In the genomic region with DNA sequence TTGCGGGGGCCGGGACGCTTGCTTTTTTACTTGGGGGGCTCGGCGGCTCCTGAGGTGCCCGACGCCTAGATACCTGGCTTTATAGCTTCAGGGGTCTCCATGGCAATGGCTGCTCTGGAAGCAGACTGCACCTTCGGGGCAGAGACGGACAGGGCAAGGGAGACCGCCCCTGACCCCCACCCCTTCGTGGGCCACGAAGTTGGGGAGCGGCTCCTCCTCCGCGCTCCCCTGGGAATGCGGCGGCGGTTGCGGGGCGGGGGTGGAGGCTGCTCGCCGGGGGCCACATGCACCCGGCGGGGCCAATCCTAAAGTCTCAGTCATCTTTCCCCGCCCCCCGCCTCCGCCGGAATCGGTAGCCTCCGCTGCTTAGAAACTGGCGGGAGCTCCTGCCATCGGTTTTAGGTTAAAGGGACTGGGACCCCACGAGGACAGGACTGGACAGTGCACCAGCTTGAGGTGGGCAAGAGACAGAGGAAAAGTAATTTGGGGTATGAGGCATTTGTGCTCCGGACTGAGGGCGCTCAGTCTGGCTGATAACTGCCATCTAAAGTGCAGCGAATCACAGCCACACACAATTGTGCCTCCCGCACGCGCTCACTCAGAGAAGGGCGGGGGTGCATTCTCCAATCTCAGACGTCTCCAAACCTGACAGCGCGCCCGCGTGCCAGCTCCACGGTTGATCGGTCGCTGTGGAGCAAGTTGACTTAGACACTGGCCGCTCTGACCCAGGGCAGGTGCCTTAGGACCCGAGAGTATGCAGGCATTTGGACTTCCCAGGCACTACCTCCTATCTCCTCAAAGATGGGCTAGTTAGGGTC, we compare ENCODE assay signal across 8 mouse cellular contexts. TPM values are rescaled to one million over a fixed set of nuclear protein-coding genes. Genes with fewer than 3 reads are reported as not detected.
DNase-seq lines count a peak whose midpoint lies in the region; ATAC-seq and TF ChIP-seq lines count a peak whose summit lies in the region.

A gene (minus strand): TSS at position 51 of the 818 bp plus-strand sequence.

- peaks cover 49% of the 10 kb centered on the region for H3K27me3 ChIP-seq in heart, postnatal 0 days (ENCODE audit: control insufficient read depth, insufficient read depth, low read length)
- peaks cover 93% of the 10 kb centered on the region for H3K27me3 ChIP-seq in limb, embryonic 14.5 days (ENCODE audit: control insufficient read depth, insufficient read depth, low read length)

- H3K9ac ChIP-seq in heart, postnatal 0 days (replicated peaks; ENCODE audit: low read depth, low read length): peak within 1 kb of the TSS; percentile 69
- H3K9ac ChIP-seq in limb, embryonic 14.5 days (ENCODE audit: low read depth, low read length, severe bottlenecking): peak within 1 kb of the TSS; percentile 21; the same call in 1 of the 2 replicates

- H3K4me2 ChIP-seq in heart, postnatal 0 days (ENCODE audit: low read depth, low read length): peak within 1 kb of the TSS; percentile 86
- H3K4me2 ChIP-seq in limb, embryonic 14.5 days (replicated peaks; ENCODE audit: low read depth, low read length, severe bottlenecking): peak within 1 kb of the TSS; percentile 66

- no peak for TF ChIP-seq CTCF in heart, postnatal 0 days (IDR thresholded peaks at IDR 0.05; ENCODE audit: low read depth)

- TF ChIP-seq POLR2A in limb, embryonic 14.5 days (IDR thresholded peaks at IDR 0.05; ENCODE audit: borderline replicate concordance, extremely low read depth, insufficient read depth, insufficient read length): no peak

- TF ChIP-seq EP300 in heart, postnatal 0 days (IDR thresholded peaks at IDR 0.05; ENCODE audit: low read depth): no peak

- peak; percentile 39 for DNase-seq in embryo, embryonic 10.5 days (ENCODE audit: low spot score)
- no peak for DNase-seq in embryo, embryonic 9.5 days (ENCODE audit: extremely low spot score)
- DNase-seq in right cerebral cortex, postnatal 10 days (ENCODE audit: low spot score in 2 of 2): peak; percentile 67 to 76
- no peak for DNase-seq in right cerebral cortex, postnatal 25 days
- DNase-seq in heart, postnatal 0 days (ENCODE audit: low spot score): no peak
- no peak for DNase-seq in limb, embryonic 14.5 days (ENCODE audit: low spot score)
- DNase-seq in right cerebral cortex, postnatal 14 days: peak; percentile 57
- no peak for DNase-seq in MN1 (ENCODE audit: low spot score)

- H3K4me1 ChIP-seq in heart, postnatal 0 days (ENCODE audit: control insufficient read depth, insufficient read depth): peaks cover 35% of the 10 kb centered on the region
- peaks cover 21% of the 10 kb centered on the region; the same call in 1 of the 2 replicates for H3K4me1 ChIP-seq in limb, embryonic 14.5 days (ENCODE audit: control insufficient read depth, insufficient read depth, low read length)

- 3% methylated on average over 50 of the region's 50 CpGs for WGBS in heart, postnatal 0 days
- 4% methylated on average over 39 of the region's 50 CpGs for WGBS in limb, embryonic 14.5 days

- no peaks in the 10 kb centered on the region for H3K36me3 ChIP-seq in heart, postnatal 0 days (replicated peaks; ENCODE audit: control insufficient read depth, insufficient read depth, low read length)
- no peaks in the 10 kb centered on the region for H3K36me3 ChIP-seq in limb, embryonic 14.5 days (ENCODE audit: control insufficient read depth, insufficient read depth, low read length)

- peak; percentile 5; the same call in 1 of the 2 replicates for ATAC-seq in heart, postnatal 0 days (ENCODE audit: insufficient read depth, low read depth)
- no peak for ATAC-seq in limb, embryonic 14.5 days (ENCODE audit: low FRiP score, low read depth)

- no peaks in the 10 kb centered on the region for H3K9me3 ChIP-seq in heart, postnatal 0 days (replicated peaks; ENCODE audit: control insufficient read depth, low read length)
- no peaks in the 10 kb centered on the region for H3K9me3 ChIP-seq in limb, embryonic 14.5 days (ENCODE audit: control insufficient read depth, low read length)

- peak within 1 kb of the TSS; percentile 54 for H3K4me3 ChIP-seq in heart, postnatal 0 days (ENCODE audit: low read depth, low read length)
- peak within 1 kb of the TSS; percentile 42 for H3K4me3 ChIP-seq in limb, embryonic 14.5 days (replicated peaks; ENCODE audit: low read length)

- peak within 1 kb of the TSS; percentile 86 for H3K27ac ChIP-seq in heart, postnatal 0 days (ENCODE audit: low read depth)
- no peak within 1 kb of the TSS for H3K27ac ChIP-seq in limb, embryonic 14.5 days (replicated peaks; ENCODE audit: low read depth, low read length)

RNA-seq across cellular contexts. Expression of the gene that starts here (rescaled TPM):
- 7.6 and 14.3 TPM in 2 replicates for total RNA-seq in heart, postnatal 0 days (2014; rRNA removed; ENCODE audit: low replicate concordance)
- polyA plus RNA-seq in heart, postnatal 0 days (2015; fragmentation: Nextera tagmentation; extraction: Ambion mirVana): 1.6 and 2.0 TPM in 2 replicates
- polyA plus RNA-seq in limb, embryonic 14.5 days (2012; rRNA removed): 0.08 and 0.10 TPM in 2 replicates
- polyA plus RNA-seq in limb, embryonic 14.5 days (2014; fragmentation: Nextera tagmentation; extraction: Ambion mirVana): 0.07 TPM in 1 of 2 replicates, not detected in the other

Comparison
In these comparisons a context has a peak if more than half of its experiments do, and no peak if none do; other contexts are left out.
1. DNase-seq: peak in embryo, embryonic 10.5 days (single experiment), right cerebral cortex, postnatal 10 days (2 of 2) and right cerebral cortex, postnatal 14 days (single experiment); none in embryo, embryonic 9.5 days (single experiment), right cerebral cortex, postnatal 25 days (single experiment), heart, postnatal 0 days (single experiment), limb, embryonic 14.5 days (single experiment) and MN1 (single experiment).